Mouse (Mus musculus) heart, embryonic 12.5 days (tissue): ENCODE measurements around the gene Zfp658. TPM values are rescaled to one million over a fixed set of nuclear protein-coding genes. Genes with fewer than 3 reads are reported as not detected.

Source experiments
- ATAC-seq: fragments of 200-750 bp; cut with Nextera tagmentation; 2 replicates; pipeline ENCODE4 v1.8.0; 2017; ENCODE audit warnings: moderate TSS enrichment, moderate library complexity; ENCODE audit not compliant: insufficient number of reproducible peaks, low FRiP score
- H3K27ac ChIP-seq: fragments of 300-500 bp; sonication (generic); 2 replicates; pipeline ENCODE4 v1.5.1; 2016; ENCODE audit warnings: mild to moderate bottlenecking, moderate library complexity; ENCODE audit not compliant: poor library complexity, severe bottlenecking
- H3K27me3 ChIP-seq: fragments of 300-500 bp; sonication (generic); replicated peaks from 2 replicates; pipeline ENCODE4 v1.6.1; 2016; ENCODE audit warnings: mild to moderate bottlenecking, moderate library complexity
- H3K36me3 ChIP-seq: fragments of 300-500 bp; sonication (generic); 2 replicates; pipeline ENCODE4 v1.6.1; 2016; ENCODE audit warnings: mild to moderate bottlenecking, moderate library complexity
- H3K4me1 ChIP-seq: fragments of 300-500 bp; sonication (generic); replicated peaks from 2 replicates; pipeline ENCODE4 v1.6.1; 2016; ENCODE audit warnings: mild to moderate bottlenecking
- H3K4me2 ChIP-seq: fragments of 300-500 bp; sonication (generic); 2 replicates; pipeline ENCODE4 v1.6.1; 2016; ENCODE audit warnings: mild to moderate bottlenecking, moderate library complexity
- H3K4me3 ChIP-seq: fragments of 300-500 bp; sonication (generic); 2 replicates; pipeline ENCODE4 v1.5.1; 2016; ENCODE audit warnings: mild to moderate bottlenecking
- H3K9ac ChIP-seq: fragments of 300-500 bp; sonication (generic); 2 replicates; pipeline ENCODE4 v1.6.1; 2016; ENCODE audit warnings: mild to moderate bottlenecking, moderate library complexity
- H3K9me3 ChIP-seq: fragments of 300-500 bp; sonication (generic); replicated peaks from 2 replicates; pipeline ENCODE4 v1.6.1; 2016; ENCODE audit warnings: mild to moderate bottlenecking, moderate library complexity
- WGBS: fragments of 180-500 bp; shearing (Covaris S2); methylation state at CpG from one replicate; pipeline ENCODE4 v1.1.7; 2016; 5-methylcytosine and 5-hydroxymethylcytosine counted together
- polyA plus RNA-seq: library from polyadenylated mRNA; unstranded; fragments of >200 nt; fragmentation: Nextera tagmentation; extraction: Ambion mirVana; gene quantifications from 2 replicates; pipeline ENCODE4 v1.2.1, GENCODE M21; 2016

Gene Zfp658
- polyA plus RNA-seq, 1 experiment from 2014 or later, result 1.5 TPM

DNA sequence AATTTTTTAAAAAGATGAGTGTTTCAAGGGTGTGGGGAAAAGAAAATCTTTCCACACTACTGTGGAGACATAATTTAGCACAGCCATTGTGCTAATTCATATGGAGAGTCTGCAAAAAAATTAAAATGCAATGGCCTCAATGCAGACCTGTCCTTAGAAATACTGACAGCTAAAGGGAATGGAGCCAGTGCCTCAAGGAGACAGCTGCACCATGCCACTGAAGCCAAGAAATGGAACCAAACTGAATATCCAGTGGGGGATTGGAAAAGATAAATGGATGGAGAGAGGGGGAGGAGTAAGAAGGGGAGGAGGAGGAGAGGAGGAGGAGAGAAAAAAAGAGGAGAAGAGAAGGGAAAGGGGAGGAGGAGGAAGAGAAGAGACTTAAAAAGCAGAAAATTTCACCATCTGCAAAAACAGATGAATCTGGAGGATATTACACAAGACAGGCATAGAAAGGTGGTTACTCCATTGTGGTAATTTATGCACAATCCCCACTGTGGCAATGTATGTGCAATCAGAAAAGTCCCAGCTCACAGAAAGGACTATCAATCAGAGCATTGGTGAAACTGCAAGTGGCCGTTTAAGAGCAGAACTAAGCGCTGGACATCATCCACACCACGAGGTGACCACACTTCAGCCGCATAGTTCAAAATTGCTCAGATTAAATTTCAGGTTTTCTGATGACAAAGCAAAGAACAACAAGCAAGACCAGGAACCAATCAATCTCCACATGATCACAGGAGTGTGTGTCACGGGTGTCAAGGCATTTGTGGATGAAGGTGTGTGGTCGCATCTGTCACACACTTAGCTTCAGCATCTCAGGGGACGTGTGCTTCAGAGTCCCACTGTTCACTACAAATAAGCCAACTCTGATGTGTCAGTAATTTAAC lies 16.2 kb upstream of the Zfp658 start:
- no peak overlapping the region for H3K9ac ChIP-seq
- no peak overlapping the region for H3K4me3 ChIP-seq
- 63% methylated on average over 7 of the region's 7 CpGs for WGBS
- H3K36me3 ChIP-seq, result no peaks in the 10 kb centered on the region
- no peak for ATAC-seq
- H3K4me1 ChIP-seq, result no peaks in the 10 kb centered on the region
- no peaks in the 10 kb centered on the region for H3K27me3 ChIP-seq
- H3K27ac ChIP-seq, result no peak overlapping the region
- H3K9me3 ChIP-seq, result no peaks in the 10 kb centered on the region
- H3K4me2 ChIP-seq, result no peak overlapping the region

DNA sequence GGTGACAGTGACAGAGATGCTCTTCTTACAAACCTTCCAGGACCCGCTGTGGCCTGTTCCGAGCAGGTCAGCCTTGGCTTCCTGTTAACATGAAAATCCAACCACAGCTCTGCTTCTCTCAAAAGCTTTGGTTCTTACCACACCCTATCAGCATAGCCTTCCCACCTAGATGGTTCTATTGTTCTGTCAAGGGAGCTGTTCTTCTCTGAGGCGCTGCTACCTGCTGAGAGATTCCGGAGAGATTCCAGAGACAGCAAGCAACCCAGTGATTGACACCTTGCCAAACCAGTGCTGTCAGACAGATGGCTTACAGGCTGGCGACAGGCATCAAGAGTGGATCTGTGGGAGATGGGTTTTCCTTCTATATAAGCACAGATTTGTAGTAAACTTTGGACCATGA lies 14.4 kb upstream of the Zfp658 start:
- H3K27me3 ChIP-seq, result no peaks in the 10 kb centered on the region
- no peak overlapping the region for H3K27ac ChIP-seq
- H3K9ac ChIP-seq, result no peak overlapping the region
- H3K36me3 ChIP-seq, result no peaks in the 10 kb centered on the region
- no peak overlapping the region for H3K4me2 ChIP-seq
- H3K4me3 ChIP-seq, result no peak overlapping the region
- H3K4me1 ChIP-seq, result no peaks in the 10 kb centered on the region
- ATAC-seq, result no peak
- 32% methylated on average over 5 of the region's 5 CpGs for WGBS
- H3K9me3 ChIP-seq, result no peaks in the 10 kb centered on the region

DNA sequence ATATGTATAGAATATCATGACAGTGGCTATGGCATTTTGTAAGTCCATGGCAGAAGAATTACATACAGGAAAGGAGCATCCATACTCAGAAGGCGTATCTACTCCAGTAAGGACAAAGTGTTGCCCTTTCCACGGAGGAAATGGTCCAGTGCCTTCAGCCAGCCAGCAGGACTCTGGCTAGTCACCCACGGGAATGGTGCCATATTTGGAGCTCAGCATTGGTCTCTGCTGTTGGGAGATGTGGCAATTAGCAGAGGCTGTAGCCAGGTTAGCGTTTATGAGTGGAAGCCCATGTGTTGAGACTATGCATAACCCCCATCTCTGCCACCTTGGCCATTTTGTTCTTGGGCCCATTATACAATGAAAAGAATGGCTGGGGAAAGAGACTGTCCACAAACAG lies 13.8 kb upstream of the Zfp658 start:
- Histone ChIP-seq H3K4me1 (no peaks in the 10 kb centered on the region), H3K27me3 (no peaks in the 10 kb centered on the region), H3K4me2 (no peak overlapping the region), H3K9me3 (no peaks in the 10 kb centered on the region), H3K36me3 (no peaks in the 10 kb centered on the region), H3K27ac (no peak overlapping the region), H3K4me3 (no peak overlapping the region), H3K9ac (no peak overlapping the region)
- no peak for ATAC-seq
- 73% methylated on average over 4 of the region's 4 CpGs for WGBS

DNA sequence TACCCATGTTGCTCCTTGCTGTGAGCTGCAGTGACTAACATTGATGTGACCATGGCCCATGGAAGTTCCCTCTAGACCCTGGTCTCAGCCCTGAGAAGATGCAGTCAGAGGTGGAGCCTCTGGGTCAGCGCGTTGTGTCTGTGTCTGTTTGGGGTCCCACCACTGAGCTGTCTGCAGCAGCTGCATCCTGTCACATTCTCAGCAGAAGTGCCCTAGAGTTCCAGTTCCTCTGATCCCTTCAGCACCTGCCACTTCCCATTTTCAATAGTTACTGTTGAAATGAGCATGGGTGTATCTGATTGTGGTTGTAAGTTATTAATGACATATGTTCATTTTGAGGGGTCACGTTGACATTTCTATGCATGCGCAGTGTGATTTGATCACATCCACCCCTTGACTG lies 8.9 kb upstream of the Zfp658 start:
- no peak overlapping the region for H3K27ac ChIP-seq
- ATAC-seq, result no peak
- H3K4me2 ChIP-seq, result no peak overlapping the region
- H3K9ac ChIP-seq, result no peak overlapping the region
- H3K36me3 ChIP-seq, result no peaks in the 10 kb centered on the region
- 71% methylated on average over 4 of the region's 4 CpGs for WGBS
- no peaks in the 10 kb centered on the region for H3K27me3 ChIP-seq
- no peaks in the 10 kb centered on the region; the same call in 1 of the 2 replicates for H3K4me1 ChIP-seq
- no peak overlapping the region for H3K4me3 ChIP-seq
- H3K9me3 ChIP-seq, result no peaks in the 10 kb centered on the region

DNA sequence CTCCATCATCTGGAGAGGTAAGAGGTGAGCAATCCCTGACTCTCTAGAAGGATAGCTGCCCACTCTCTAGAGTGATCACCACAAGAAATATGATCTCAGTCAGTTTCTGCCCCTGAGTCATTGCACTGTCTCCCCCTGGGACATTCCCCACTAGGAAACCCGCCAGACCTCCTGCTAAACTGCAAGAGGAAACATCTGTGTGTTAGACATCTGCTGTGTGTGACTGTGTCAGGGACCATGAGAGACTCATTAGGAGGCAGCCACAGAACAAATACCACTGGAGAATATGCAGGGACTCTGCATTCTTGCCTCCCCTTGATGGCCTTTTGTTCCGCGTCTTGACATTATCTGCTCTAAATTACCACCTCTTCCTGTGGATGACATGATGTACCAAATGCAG lies 7.5 kb upstream of the Zfp658 start:
- Histone ChIP-seq H3K36me3 (no peaks in the 10 kb centered on the region), H3K9ac (no peak overlapping the region), H3K4me1 (no peaks in the 10 kb centered on the region; the same call in 1 of the 2 replicates), H3K27me3 (no peaks in the 10 kb centered on the region), H3K27ac (no peak overlapping the region), H3K9me3 (no peaks in the 10 kb centered on the region), H3K4me2 (no peak overlapping the region), H3K4me3 (no peak overlapping the region)
- ATAC-seq, result no peak
- 44% methylated on average over 3 of the region's 3 CpGs for WGBS

DNA sequence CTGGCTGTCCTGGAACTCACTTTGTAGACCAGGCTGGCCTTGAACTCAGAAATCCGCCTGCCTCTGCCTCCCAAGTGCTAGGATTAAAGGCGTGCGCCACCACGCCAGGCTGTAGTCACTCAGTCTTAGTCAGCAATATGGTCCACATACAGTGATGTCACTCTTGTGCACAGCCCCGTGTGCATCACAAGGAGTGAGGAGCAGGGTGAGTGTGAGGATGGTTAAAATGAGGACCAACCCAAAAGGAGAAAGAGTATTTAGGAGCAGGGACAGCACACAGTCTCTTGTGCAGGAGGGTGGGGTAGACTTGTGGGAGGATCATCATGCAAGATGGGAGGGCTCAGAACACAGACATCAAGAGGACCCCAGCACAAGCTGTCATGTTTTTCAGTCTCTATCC lies 6.7 kb upstream of the Zfp658 start:
- H3K4me3 ChIP-seq, result no peak overlapping the region
- H3K36me3 ChIP-seq, result no peaks in the 10 kb centered on the region
- no peaks in the 10 kb centered on the region; the same call in 1 of the 2 replicates for H3K4me1 ChIP-seq
- no peak for ATAC-seq
- no peak overlapping the region for H3K27ac ChIP-seq
- no peak overlapping the region for H3K9ac ChIP-seq
- no peaks in the 10 kb centered on the region for H3K27me3 ChIP-seq
- no peaks in the 10 kb centered on the region for H3K9me3 ChIP-seq
- 82% methylated on average over 5 of the region's 5 CpGs for WGBS
- no peak overlapping the region for H3K4me2 ChIP-seq

DNA sequence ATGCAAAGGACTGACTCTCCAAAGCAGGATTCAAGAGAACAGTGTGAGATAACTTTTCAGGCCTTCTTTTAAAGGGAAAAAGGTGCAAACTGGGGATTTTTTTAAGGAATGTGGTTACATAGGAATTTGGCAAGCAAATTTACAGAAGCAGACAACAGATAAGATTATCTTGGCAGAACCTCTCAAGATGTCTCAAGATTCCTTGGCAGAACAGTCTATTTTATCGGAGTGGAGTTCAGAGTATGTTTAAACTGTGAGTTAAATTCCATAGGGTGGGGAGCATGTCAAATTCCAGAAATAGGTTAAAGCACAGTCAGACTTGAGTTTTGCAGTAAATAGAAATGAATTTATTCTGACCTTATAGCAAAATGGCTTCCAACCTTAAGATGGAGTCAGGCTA lies 5.2 kb upstream of the Zfp658 start:
- no peak overlapping the region for H3K4me2 ChIP-seq
- no peaks in the 10 kb centered on the region for H3K9me3 ChIP-seq

DNA sequence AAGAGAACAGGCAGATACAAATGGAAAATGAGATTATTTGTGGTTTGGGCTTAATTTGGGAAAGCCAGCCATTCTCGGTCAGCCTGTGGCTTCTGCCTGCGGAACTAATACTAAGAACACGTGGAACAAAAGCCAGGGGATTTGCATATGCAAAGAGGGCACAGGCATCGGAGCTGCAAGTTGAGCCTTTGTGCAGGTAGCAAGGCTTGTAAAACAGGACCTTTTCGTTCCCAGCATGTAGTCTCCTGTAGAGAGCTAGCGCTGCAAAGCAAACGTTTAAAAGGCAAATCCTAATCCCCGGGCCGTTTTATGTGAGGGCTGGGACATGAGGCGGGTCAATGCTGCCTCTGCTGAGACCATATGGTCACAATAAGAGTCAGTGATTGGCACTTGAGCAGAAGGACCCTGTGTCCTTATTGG lies 605 bp downstream of the Zfp658 start:
- Histone ChIP-seq H3K4me1 (peaks cover 6% of the 10 kb centered on the region; the same call in 1 of the 2 replicates), H3K4me2 (peak overlapping the region; percentile 94), H3K27ac (0 out of 2 replicates have a peak overlapping the region, but pooled peaks have one; percentile 79), H3K36me3 (peaks cover 19% of the 10 kb centered on the region), H3K27me3 (no peaks in the 10 kb centered on the region), H3K9ac (peak overlapping the region; percentile 86), H3K9me3 (no peaks in the 10 kb centered on the region), H3K4me3 (peak overlapping the region; percentile 82)
- 0 out of 2 replicates have a peak, but pooled peaks have one; percentile 35 for ATAC-seq
- under 1% methylated on average over 10 of the region's 10 CpGs for WGBS

More for the DNA sequence above, 5.2 kb upstream of the Zfp658 start:
- Histone ChIP-seq H3K4me1 (no peaks in the 10 kb centered on the region; the same call in 1 of the 2 replicates), H3K36me3 (no peaks in the 10 kb centered on the region), H3K27me3 (no peaks in the 10 kb centered on the region), H3K27ac (no peak overlapping the region), H3K9ac (no peak overlapping the region), H3K4me3 (no peak overlapping the region)
- WGBS, result 53% methylated on average over 1 of the region's 1 CpGs
- ATAC-seq, result no peak

DNA sequence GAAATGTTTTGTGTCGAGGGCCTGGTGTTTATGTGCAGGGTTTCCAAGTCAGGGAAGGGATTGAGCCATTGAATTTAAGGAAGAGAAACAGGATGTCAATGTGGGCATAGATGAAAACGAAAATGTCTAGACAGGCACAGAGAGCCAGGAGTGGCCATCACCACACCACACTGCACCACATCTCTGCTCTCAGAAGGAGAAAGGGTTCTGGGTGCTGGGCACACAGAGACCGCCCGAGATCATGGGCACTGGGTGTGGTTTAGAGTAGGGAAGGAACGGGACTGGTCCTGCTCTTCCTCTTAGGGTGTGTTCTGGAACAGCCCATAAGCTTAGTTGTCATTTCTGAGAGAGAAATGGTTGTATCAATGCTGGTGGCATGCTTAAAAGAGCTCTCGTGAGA lies 1.2 kb downstream of the Zfp658 start:
- peak overlapping the region; percentile 82; the same call in 1 of the 2 replicates for H3K4me3 ChIP-seq
- peaks cover 6% of the 10 kb centered on the region; the same call in 1 of the 2 replicates for H3K4me1 ChIP-seq
- H3K27ac ChIP-seq, result no peak overlapping the region
- H3K4me2 ChIP-seq, result peak overlapping the region; percentile 94
- 55% methylated on average over 6 of the region's 6 CpGs for WGBS
- no peaks in the 10 kb centered on the region for H3K27me3 ChIP-seq
- H3K36me3 ChIP-seq, result peaks cover 24% of the 10 kb centered on the region
- H3K9me3 ChIP-seq, result no peaks in the 10 kb centered on the region
- no peak for ATAC-seq
- no peak overlapping the region for H3K9ac ChIP-seq

DNA sequence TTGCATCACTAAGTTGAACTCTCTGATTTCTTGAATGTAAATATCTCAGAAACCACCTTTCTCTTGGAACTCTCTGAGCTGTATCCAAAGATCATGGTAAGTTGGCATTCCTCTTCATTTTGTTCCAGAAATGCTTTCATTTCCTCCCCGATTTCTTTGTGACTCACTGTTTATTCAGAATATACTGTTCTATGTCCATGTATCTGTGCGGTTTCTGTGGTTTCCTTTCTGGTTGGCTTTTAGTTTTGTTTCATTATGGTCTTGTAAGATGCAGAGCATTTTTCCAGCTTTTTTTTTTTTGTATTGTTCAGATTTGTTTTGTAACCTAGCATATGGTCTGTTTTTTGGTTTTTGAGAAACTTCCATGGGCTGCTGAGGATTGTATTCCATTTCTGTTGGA lies 9.2 kb downstream of the Zfp658 start:
- peaks cover 55% of the 10 kb centered on the region for H3K36me3 ChIP-seq
- WGBS, result 84% methylated on average over 2 of the region's 2 CpGs

DNA sequence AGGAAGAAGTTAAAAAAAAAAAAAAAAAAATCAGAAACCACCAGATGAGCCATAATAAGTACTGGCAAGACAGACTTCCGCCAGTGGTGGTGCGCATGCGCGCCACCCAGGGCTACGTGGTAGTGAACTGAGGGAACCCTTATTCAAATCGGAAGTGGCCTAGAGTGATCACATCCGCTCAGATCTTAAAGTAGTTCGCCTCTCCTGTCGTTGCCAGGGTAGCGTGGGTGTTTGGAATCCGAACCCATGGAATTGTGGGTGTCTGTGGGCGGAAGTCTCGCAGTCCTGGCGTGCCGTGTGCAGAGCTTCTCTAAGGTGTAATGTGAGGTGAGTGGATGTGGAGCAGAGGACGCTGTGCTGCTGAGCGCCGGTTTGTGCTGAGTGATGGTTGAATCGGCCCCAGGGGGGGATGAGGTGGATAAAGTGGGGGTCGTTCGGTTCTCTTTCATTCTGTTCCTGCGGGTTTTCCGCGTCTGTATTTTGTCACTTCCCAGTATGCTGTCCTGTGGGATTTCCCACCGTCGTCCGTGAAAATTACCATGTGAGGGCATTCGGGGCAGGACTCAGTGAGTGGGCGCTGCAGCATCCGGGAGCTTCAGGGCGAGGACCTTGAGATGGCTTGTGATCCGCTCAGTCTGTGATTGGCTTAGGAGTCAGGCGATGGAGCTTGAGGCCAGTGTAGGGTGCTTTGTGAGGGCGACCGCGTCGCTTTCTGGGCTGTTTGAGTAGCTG lies 17.6 kb downstream of the Zfp658 start, which contains the start of gene Zfp719:
TSS of gene Zfp719 (plus strand) at position 171 of the 732 bp plus-strand sequence.
- H3K27me3 ChIP-seq, result no peaks in the 10 kb centered on the region
- peak within 1 kb of the TSS; percentile 85 for H3K9ac ChIP-seq
- H3K4me3 ChIP-seq, result peak within 1 kb of the TSS; percentile 79
- ATAC-seq, result peak; percentile 95
- under 1% methylated on average over 37 of the region's 37 CpGs for WGBS
- no peaks in the 10 kb centered on the region for H3K9me3 ChIP-seq
- peak within 1 kb of the TSS; percentile 79 for H3K27ac ChIP-seq
- peaks cover 12% of the 10 kb centered on the region for H3K36me3 ChIP-seq
- H3K4me1 ChIP-seq, result peaks cover 18% of the 10 kb centered on the region
- H3K4me2 ChIP-seq, result peak within 1 kb of the TSS; percentile 77

More for the DNA sequence above, 9.2 kb downstream of the Zfp658 start:
- H3K27ac ChIP-seq, result no peak overlapping the region
- no peaks in the 10 kb centered on the region for H3K27me3 ChIP-seq
- H3K9ac ChIP-seq, result no peak overlapping the region
- H3K4me2 ChIP-seq, result no peak overlapping the region
- H3K4me3 ChIP-seq, result no peak overlapping the region
- H3K9me3 ChIP-seq, result no peaks in the 10 kb centered on the region
- H3K4me1 ChIP-seq, result no peaks in the 10 kb centered on the region
- no peak for ATAC-seq
